Mouse (Mus musculus) adrenal gland, postnatal 10 days (tissue): ENCODE measurements around the gene Gm2237. TPM values are rescaled to one million over a fixed set of nuclear protein-coding genes. Genes with fewer than 3 reads are reported as not detected.
"Not testable (repeated sequence)": the region's sequence is repeated elsewhere in the genome, so short reads cannot be mapped to it uniquely, and the experiment has no call there.

Experiments
- DNase-seq: peaks from one replicate; pipeline ENCODE4 v3.0.0; 2021; ENCODE audit warnings: mixed read lengths
- long read RNA-seq, 2 experiments: library from polyadenylated mRNA; stranded (forward); transcript quantifications; one replicate each; pipeline ENCODE4 v2.0.0; 2021
- total RNA-seq, 2 experiments: library from RNA; stranded (reverse); gene quantifications; 2 replicates each; pipeline ENCODE4 v1.2.3; 2021

The Gm2237 gene
- total RNA-seq: 1 to 10 TPM; 1.0 to 1.1 TPM
- long read RNA-seq, experiment 1, partial matches to known transcripts: 0 of 1 reads
- long read RNA-seq, experiment 1, other reads (novel, unspliced or antisense): 1 of 1 reads
- long read RNA-seq, experiment 2: 0 reads

DNA sequence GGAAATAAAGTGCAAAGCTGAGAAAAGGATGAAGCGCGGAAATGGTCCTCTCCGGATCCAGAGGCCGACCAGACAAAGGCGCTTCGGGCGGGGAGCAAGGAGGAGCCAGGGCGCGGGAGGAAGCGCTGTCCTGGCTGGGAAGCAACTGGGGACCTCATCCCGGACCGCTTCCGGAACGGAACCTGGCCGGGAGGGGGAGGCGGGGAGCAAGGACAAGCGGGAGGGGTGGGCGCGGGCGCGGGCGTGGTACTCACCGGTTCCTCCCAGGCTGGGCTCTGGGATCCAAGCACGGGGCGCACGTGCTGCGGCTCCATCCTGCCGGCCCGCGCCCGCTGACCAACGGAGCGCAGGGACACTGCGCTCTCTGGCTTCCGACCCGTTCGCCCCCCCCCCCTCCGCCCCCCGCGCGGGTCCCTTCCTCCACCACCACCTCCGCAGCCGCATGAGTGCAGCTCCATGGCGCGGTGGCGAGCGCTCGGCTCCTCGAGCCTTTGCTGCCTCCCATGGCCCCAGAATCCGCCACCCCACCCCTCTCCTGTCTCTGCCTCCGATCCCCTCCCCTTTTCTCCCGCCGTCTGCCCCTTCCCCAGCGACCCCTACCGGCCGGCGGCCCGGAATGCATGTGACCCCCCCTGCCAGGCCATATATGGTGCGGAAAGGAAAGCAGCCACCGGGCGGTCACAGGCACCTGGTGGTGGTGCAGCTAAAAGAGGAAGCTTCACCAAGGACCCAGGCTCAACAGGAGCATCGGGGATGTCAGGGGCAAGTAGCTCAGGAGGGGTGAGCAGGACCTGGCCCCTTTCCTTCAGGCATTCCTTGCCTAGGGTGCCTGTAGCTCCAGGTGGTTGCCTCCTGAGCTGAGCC lies at the start of gene Gm2237:
Gene Gm2237 (minus strand): TSS at position 332 of the 864 bp plus-strand sequence.
- DNase-seq: peak; percentile 42

DNA sequence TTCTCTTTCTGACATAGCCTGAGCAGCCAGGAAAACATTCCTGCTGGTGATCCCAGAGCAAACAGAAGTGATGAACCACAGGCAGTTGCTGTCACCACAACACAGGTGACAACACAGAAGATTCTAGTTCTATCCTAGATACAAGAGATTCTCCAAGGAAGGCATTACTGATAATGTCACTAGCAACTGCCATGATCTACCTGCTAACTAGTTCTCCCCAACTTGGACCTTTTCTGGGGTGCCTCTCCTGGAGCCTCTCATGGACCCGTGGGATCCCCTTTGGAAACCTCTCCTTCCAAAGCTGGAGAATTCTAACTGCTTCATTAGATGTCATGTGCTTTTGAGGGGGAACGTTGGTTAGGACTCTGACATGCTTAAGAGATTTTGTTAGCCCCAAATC lies 17.5 kb upstream of the Gm2237 start, which contains the start of gene Gm5458:
Gene Gm5458 (minus strand): TSS at position 101 of the 400 bp plus-strand sequence.
- DNase-seq: not testable (repeated sequence)

- not testable (repeated sequence) for DNase-seq
Measured at GRCm38 (mm10) chr14:19549863-19550262, 35.1 kb downstream of the Gm2237 start, which contains the start of gene Gm2244. TSS of gene Gm2244 (minus strand) at chr14:19549963.

Other genes with a start within 250 kb of the Gm2237 start
- gene Gm21738, start 166.2 kb downstream of the Gm2237 start, total RNA-seq: 1 to 10 TPM in 1 of 2 experiments, under 1 TPM in 1; 0.75 to 1.5 TPM
- not detected for gene Gm2244, start 35.2 kb downstream of the Gm2237 start, total RNA-seq
- gene Gm5458, start 17.4 kb upstream of the Gm2237 start, total RNA-seq: not detected
- gene Nid2, start 166.1 kb upstream of the Gm2237 start, total RNA-seq: 10 to 100 TPM; 59.7 to 74.5 TPM
- 10 to 100 TPM; 77.8 to 80.3 TPM for gene Rtraf, start 238.7 kb upstream of the Gm2237 start, total RNA-seq